Comparison of ENCODE assay signal across 9 mouse cellular contexts in the genomic region with DNA sequence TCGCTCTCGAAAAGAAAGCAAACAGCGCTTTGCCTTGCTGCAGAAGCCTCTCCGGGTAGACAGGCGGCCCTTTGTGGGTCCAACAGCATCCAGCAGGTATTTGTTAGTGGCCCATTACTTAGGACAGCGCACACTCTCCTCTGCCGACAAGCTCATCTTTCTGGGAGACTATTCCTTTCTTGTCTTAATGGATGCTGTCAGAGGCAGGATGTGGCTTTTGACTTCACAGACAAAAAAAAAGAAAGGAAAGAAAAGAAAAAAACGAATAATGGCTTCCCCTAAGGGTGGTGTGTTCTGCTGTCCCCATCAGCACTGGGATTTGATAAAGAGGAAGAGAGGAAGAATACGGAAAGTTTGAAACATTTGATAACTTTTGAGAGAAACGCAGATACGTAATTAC.
DNase-seq lines count a peak whose midpoint lies in the region; ATAC-seq lines count a peak whose summit lies in the region.
"Had no signal": no experiment of that assay in that cellular context is flagged by ENCODE, and none has a peak within 500 bp of the region (broad histone marks: within the 10 kb centered on the region; RNA-seq: fewer than 3 reads in every experiment).

No protein-coding gene starts in this region.

- H3K36me3 ChIP-seq in kidney, embryonic 14.5 days (ENCODE audit: control insufficient read depth, insufficient read depth, low read length): no peaks in the 10 kb centered on the region
- no peaks in the 10 kb centered on the region for H3K36me3 ChIP-seq in hindbrain, embryonic 10.5 days
- H3K36me3 ChIP-seq in midbrain, embryonic 13.5 days: no peaks in the 10 kb centered on the region

- peaks cover 17% of the 10 kb centered on the region for H3K4me1 ChIP-seq in kidney, embryonic 14.5 days (ENCODE audit: control insufficient read depth, insufficient read depth, low read length)
- H3K4me1 ChIP-seq in hindbrain, embryonic 10.5 days (replicated peaks): peaks cover 25% of the 10 kb centered on the region
- H3K4me1 ChIP-seq in midbrain, embryonic 13.5 days (replicated peaks): peaks cover 15% of the 10 kb centered on the region

- H3K9ac ChIP-seq in kidney, embryonic 14.5 days (ENCODE audit: low read depth, low read length): no peak overlapping the region
- no peak overlapping the region for H3K9ac ChIP-seq in midbrain, embryonic 13.5 days (replicated peaks)

- 0 out of 2 replicates have a peak overlapping the region, but pooled peaks have one; percentile 6 for H3K4me3 ChIP-seq in kidney, embryonic 14.5 days (ENCODE audit: low read length)
- peak overlapping the region; percentile 24 for H3K4me3 ChIP-seq in hindbrain, embryonic 10.5 days
- no peak overlapping the region for H3K4me3 ChIP-seq in midbrain, embryonic 13.5 days (replicated peaks)

- WGBS in kidney, embryonic 14.5 days: 8% methylated on average over 11 of the region's 11 CpGs
- WGBS in hindbrain, embryonic 10.5 days: 5% methylated on average over 11 of the region's 11 CpGs
- 10% methylated on average over 11 of the region's 11 CpGs for WGBS in midbrain, embryonic 13.5 days

- H3K27me3 ChIP-seq in kidney, embryonic 14.5 days (ENCODE audit: control insufficient read depth, insufficient read depth, low read length): 0 out of 2 replicates have a peak, but pooled peaks cover 3% of the 10 kb centered on the region
- no peaks in the 10 kb centered on the region for H3K27me3 ChIP-seq in hindbrain, embryonic 10.5 days (ENCODE audit: insufficient read depth, poor library complexity, severe bottlenecking)
- H3K27me3 ChIP-seq in midbrain, embryonic 13.5 days: peaks cover 4% of the 10 kb centered on the region; the same call in 1 of the 2 replicates

- no peak overlapping the region; the same call in 1 of the 2 replicates for H3K27ac ChIP-seq in kidney, embryonic 14.5 days (ENCODE audit: low read depth, low read length)
- H3K27ac ChIP-seq in hindbrain, embryonic 10.5 days: peak overlapping the region; percentile 75; the same call in 1 of the 2 replicates
- no peak overlapping the region for H3K27ac ChIP-seq in midbrain, embryonic 13.5 days

- no peak for DNase-seq in kidney, adult 8-10 months
- peak; percentile 8 for DNase-seq in T-cell, adult 2 months (ENCODE audit: low spot score)
- DNase-seq in hindbrain, embryonic 10.5 days (ENCODE audit: low spot score): no peak
- DNase-seq in layer of hippocampus, adult 9-11 months: no peak
- DNase-seq in right cerebral cortex, postnatal 14 days: no peak
- no peak for DNase-seq in layer of hippocampus, postnatal 10 days (ENCODE audit: low spot score in 2 of 2)
- DNase-seq: cerebellum, adult 11 months had no signal

- no peak for ATAC-seq in kidney, embryonic 14.5 days (ENCODE audit: low FRiP score, low TSS enrichment)
- ATAC-seq in midbrain, embryonic 13.5 days: no peak

- H3K4me2 ChIP-seq in kidney, embryonic 14.5 days (replicated peaks; ENCODE audit: low read depth, low read length): peak overlapping the region; percentile 34; the same call in 1 of the 2 replicates
- H3K4me2 ChIP-seq in midbrain, embryonic 13.5 days (replicated peaks): peak overlapping the region; percentile 43

- H3K9me3 ChIP-seq in kidney, embryonic 14.5 days (ENCODE audit: control insufficient read depth, low read length): no peaks in the 10 kb centered on the region
- H3K9me3 ChIP-seq in hindbrain, embryonic 10.5 days: no peaks in the 10 kb centered on the region
- no peaks in the 10 kb centered on the region for H3K9me3 ChIP-seq in midbrain, embryonic 13.5 days
